Mouse (Mus musculus): Measurements from ENCODE around the gene Ybx2.

GRCm38 (mm10) chr11:69919053-69919452 lies 16.5 kb upstream of the Ybx2 start:
- TF ChIP-seq CTCF (conservative IDR thresholded peaks at IDR 0.05; ENCODE audit: insufficient read depth, insufficient read length, low read depth, low read length) (no peak), POLR2A (IDR thresholded peaks at IDR 0.05; ENCODE audit: low read depth, low read length) (no peak)
